Mouse (Mus musculus): ENCODE measurements at regions not wholly inside any gene's neighbourhood (a gene's known extent, or its start where the extent isn't known, plus 50 kb on each side); places are given as distances from the start of the nearest gene placed in this dataset.
A peak's percentile ranks its signal among the peaks of the same experiment; 100 is the strongest.

GRCm38 (mm10) chr16:21353111-21353510 lies 69.8 kb upstream of the Vps8 start:
- ATAC-seq (ENCODE audit: low FRiP score, low read depth) (no peak), DNase-seq (ENCODE audit: low spot score) (no peak)
- no peaks in the 10 kb centered on the region for H3K9me3 ChIP-seq (ENCODE audit: control insufficient read depth, low read length)
- no peaks in the 10 kb centered on the region for H3K36me3 ChIP-seq (ENCODE audit: control insufficient read depth, insufficient read depth, low read length)
- 35% methylated on average over 5 of the region's 5 CpGs for WGBS
- peaks cover 10% of the 10 kb centered on the region for H3K4me1 ChIP-seq (ENCODE audit: control insufficient read depth, insufficient read depth, low read length)
- no peaks in the 10 kb centered on the region for H3K27me3 ChIP-seq (ENCODE audit: control insufficient read depth, insufficient read depth, low read length)
- H3K4me3 ChIP-seq (replicated peaks; ENCODE audit: low read length): no peak overlapping the region
- TF ChIP-seq POLR2A (IDR thresholded peaks at IDR 0.05; ENCODE audit: borderline replicate concordance, extremely low read depth, insufficient read depth, insufficient read length): no peak
- 0 out of 2 replicates have a peak overlapping the region, but pooled peaks have one; percentile 16 for H3K9ac ChIP-seq (ENCODE audit: low read depth, low read length, severe bottlenecking)
- 0 out of 2 replicates have a peak overlapping the region, but pooled peaks have one; percentile 7 for H3K4me2 ChIP-seq (replicated peaks; ENCODE audit: low read depth, low read length, severe bottlenecking)
- 0 out of 2 replicates have a peak overlapping the region, but pooled peaks have one; percentile 26 for H3K27ac ChIP-seq (replicated peaks; ENCODE audit: low read depth, low read length)

GRCm38 (mm10) chr16:21353545-21353944 lies 69.4 kb upstream of the Vps8 start:
- H3K9me3 ChIP-seq (ENCODE audit: control insufficient read depth, low read length): no peaks in the 10 kb centered on the region
- no peaks in the 10 kb centered on the region for H3K36me3 ChIP-seq (ENCODE audit: control insufficient read depth, insufficient read depth, low read length)
- H3K27ac ChIP-seq (replicated peaks; ENCODE audit: low read depth, low read length): 0 out of 2 replicates have a peak overlapping the region, but pooled peaks have one; percentile 26
- 10% methylated on average over 6 of the region's 6 CpGs for WGBS
- TF ChIP-seq POLR2A (IDR thresholded peaks at IDR 0.05; ENCODE audit: borderline replicate concordance, extremely low read depth, insufficient read depth, insufficient read length): no peak
- H3K4me1 ChIP-seq (ENCODE audit: control insufficient read depth, insufficient read depth, low read length): peaks cover 10% of the 10 kb centered on the region
- 0 out of 2 replicates have a peak overlapping the region, but pooled peaks have one; percentile 16 for H3K9ac ChIP-seq (ENCODE audit: low read depth, low read length, severe bottlenecking)
- H3K27me3 ChIP-seq (ENCODE audit: control insufficient read depth, insufficient read depth, low read length): no peaks in the 10 kb centered on the region
- 0 out of 2 replicates have a peak overlapping the region, but pooled peaks have one; percentile 7 for H3K4me2 ChIP-seq (replicated peaks; ENCODE audit: low read depth, low read length, severe bottlenecking)
- DNase-seq (ENCODE audit: low spot score) (peak; percentile 58), ATAC-seq (ENCODE audit: low FRiP score, low read depth) (peak; percentile 74)
- no peak overlapping the region for H3K4me3 ChIP-seq (replicated peaks; ENCODE audit: low read length)

GRCm38 (mm10) chr16:21355638-21356037 lies 67.3 kb upstream of the Vps8 start:
- Histone ChIP-seq H3K4me3 (replicated peaks; ENCODE audit: low read length) (no peak overlapping the region), H3K4me1 (ENCODE audit: control insufficient read depth, insufficient read depth, low read length) (peaks cover 10% of the 10 kb centered on the region), H3K27ac (replicated peaks; ENCODE audit: low read depth, low read length) (no peak overlapping the region), H3K36me3 (ENCODE audit: control insufficient read depth, insufficient read depth, low read length) (no peaks in the 10 kb centered on the region), H3K4me2 (replicated peaks; ENCODE audit: low read depth, low read length, severe bottlenecking) (no peak overlapping the region), H3K9me3 (ENCODE audit: control insufficient read depth, low read length) (no peaks in the 10 kb centered on the region), H3K27me3 (ENCODE audit: control insufficient read depth, insufficient read depth, low read length) (no peaks in the 10 kb centered on the region), H3K9ac (ENCODE audit: low read depth, low read length, severe bottlenecking) (no peak overlapping the region)
- DNase-seq (ENCODE audit: low spot score): no peak
- WGBS: 72% methylated on average over 1 of the region's 1 CpGs
- no peak for ATAC-seq (ENCODE audit: low FRiP score, low read depth)
- no peak for TF ChIP-seq POLR2A (IDR thresholded peaks at IDR 0.05; ENCODE audit: borderline replicate concordance, extremely low read depth, insufficient read depth, insufficient read length)

- 60% methylated on average over 5 of the region's 5 CpGs for WGBS
- H3K27ac ChIP-seq (replicated peaks; ENCODE audit: low read depth, low read length): no peak overlapping the region
These were observed 65.5 kb upstream of the Vps8 start for GRCm38 (mm10) chr16:21357433-21357832.

GRCm38 (mm10) chr16:21358313-21358920 lies 64.5 kb upstream of the Vps8 start:
- no peak overlapping the region for H3K9ac ChIP-seq (ENCODE audit: low read depth, low read length, severe bottlenecking)
- TF ChIP-seq POLR2A (IDR thresholded peaks at IDR 0.05; ENCODE audit: borderline replicate concordance, extremely low read depth, insufficient read depth, insufficient read length): no peak
- peaks cover 10% of the 10 kb centered on the region for H3K4me1 ChIP-seq (ENCODE audit: control insufficient read depth, insufficient read depth, low read length)
- H3K27ac ChIP-seq (replicated peaks; ENCODE audit: low read depth, low read length): no peak overlapping the region
- H3K4me2 ChIP-seq (replicated peaks; ENCODE audit: low read depth, low read length, severe bottlenecking): no peak overlapping the region
- H3K27me3 ChIP-seq (ENCODE audit: control insufficient read depth, insufficient read depth, low read length): no peaks in the 10 kb centered on the region
- WGBS: 66% methylated on average over 12 of the region's 12 CpGs
- no peaks in the 10 kb centered on the region for H3K36me3 ChIP-seq (ENCODE audit: control insufficient read depth, insufficient read depth, low read length)
- H3K9me3 ChIP-seq (ENCODE audit: control insufficient read depth, low read length): no peaks in the 10 kb centered on the region
- DNase-seq (ENCODE audit: low spot score): no peak
- no peak for ATAC-seq (ENCODE audit: low FRiP score, low read depth)
- no peak overlapping the region for H3K4me3 ChIP-seq (replicated peaks; ENCODE audit: low read length)

More at GRCm38 (mm10) chr16:21357433-21357832, 65.5 kb upstream of the Vps8 start:
- no peak for ATAC-seq (ENCODE audit: low FRiP score, low read depth)
- Histone ChIP-seq H3K4me3 (replicated peaks; ENCODE audit: low read length) (no peak overlapping the region), H3K9ac (ENCODE audit: low read depth, low read length, severe bottlenecking) (no peak overlapping the region), H3K4me2 (replicated peaks; ENCODE audit: low read depth, low read length, severe bottlenecking) (no peak overlapping the region), H3K27me3 (ENCODE audit: control insufficient read depth, insufficient read depth, low read length) (no peaks in the 10 kb centered on the region), H3K4me1 (ENCODE audit: control insufficient read depth, insufficient read depth, low read length) (peaks cover 10% of the 10 kb centered on the region), H3K9me3 (ENCODE audit: control insufficient read depth, low read length) (no peaks in the 10 kb centered on the region), H3K36me3 (ENCODE audit: control insufficient read depth, insufficient read depth, low read length) (no peaks in the 10 kb centered on the region)
- no peak for DNase-seq (ENCODE audit: low spot score)
- no peak for TF ChIP-seq POLR2A (IDR thresholded peaks at IDR 0.05; ENCODE audit: borderline replicate concordance, extremely low read depth, insufficient read depth, insufficient read length)
